Mouse (Mus musculus): ENCODE results near the gene Fzd7. TPM values are rescaled to one million over a fixed set of nuclear protein-coding genes. Genes with fewer than 3 reads are reported as not detected.

The Fzd7 gene
- total and polyA plus RNA-seq, 2 experiments: 4.5 to 11.7 TPM

- Histone ChIP-seq H3K4me3 (ENCODE audit: insufficient read depth, low read depth, low read length) (peak overlapping the region; percentile 25), H3K27me3 (ENCODE audit: control insufficient read depth, insufficient read depth, low read length) (no peaks in the 10 kb centered on the region), H3K27ac (replicated peaks; ENCODE audit: insufficient read depth, low read depth, low read length) (peak overlapping the region; percentile 55), H3K36me3 (ENCODE audit: control insufficient read depth, insufficient read depth, low read length) (no peaks in the 10 kb centered on the region), H3K4me1 (ENCODE audit: control insufficient read depth, insufficient read depth, low read length) (peaks cover 9% of the 10 kb centered on the region), H3K9ac (ENCODE audit: low read depth, low read length) (peak overlapping the region; percentile 93), H3K79me2 (ENCODE audit: control insufficient read depth, insufficient read depth, low read length) (peaks cover 26% of the 10 kb centered on the region)
- no peak for TF ChIP-seq CTCF (IDR thresholded peaks at IDR 0.05; ENCODE audit: low read depth, low read length)
- TF ChIP-seq POLR2A (IDR thresholded peaks at IDR 0.05; ENCODE audit: extremely low read depth, insufficient read depth, low read length): no peak
- 20% methylated on average over 16 of the region's 16 CpGs for WGBS
- peak; percentile 57 for DNase-seq (ENCODE audit: extremely low read depth, low read depth, low spot score)
These were observed 2.9 kb downstream of the Fzd7 start for GRCm38 (mm10) chr1:59484791-59485785.

DNA sequence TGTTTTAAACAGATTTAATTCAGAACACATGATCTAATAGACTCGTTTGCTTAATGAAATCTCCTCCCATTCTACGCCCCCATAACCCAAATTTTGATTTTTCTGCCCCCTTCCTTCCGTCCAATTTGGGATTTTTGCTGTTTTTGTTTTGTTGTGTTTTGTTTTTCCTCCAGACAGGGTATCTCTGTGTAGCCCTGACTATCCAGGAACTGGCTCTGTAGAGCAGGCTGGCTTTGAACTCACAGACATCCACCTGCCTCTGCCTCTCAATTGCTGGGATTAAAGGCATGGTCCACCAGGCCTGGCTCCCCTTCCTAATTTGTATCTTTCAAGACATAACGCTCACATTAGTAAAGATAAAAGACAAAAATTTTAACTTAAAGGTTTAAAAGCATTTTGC lies 3.6 kb downstream of the Fzd7 start:
- Histone ChIP-seq H3K4me3 (ENCODE audit: insufficient read depth, low read depth, low read length) (peak overlapping the region; percentile 25; the same call in 1 of the 2 replicates), H3K9ac (ENCODE audit: low read depth, low read length) (peak overlapping the region; percentile 16), H3K36me3 (ENCODE audit: control insufficient read depth, insufficient read depth, low read length) (no peaks in the 10 kb centered on the region), H3K27ac (replicated peaks; ENCODE audit: insufficient read depth, low read depth, low read length) (peak overlapping the region; percentile 58), H3K27me3 (ENCODE audit: control insufficient read depth, insufficient read depth, low read length) (no peaks in the 10 kb centered on the region), H3K79me2 (ENCODE audit: control insufficient read depth, insufficient read depth, low read length) (peaks cover 26% of the 10 kb centered on the region), H3K4me1 (ENCODE audit: control insufficient read depth, insufficient read depth, low read length) (peaks cover 11% of the 10 kb centered on the region)
- no peak for DNase-seq (ENCODE audit: extremely low read depth, low read depth, low spot score)
- TF ChIP-seq POLR2A (IDR thresholded peaks at IDR 0.05; ENCODE audit: extremely low read depth, insufficient read depth, low read length) (no peak), CTCF (IDR thresholded peaks at IDR 0.05; ENCODE audit: low read depth, low read length) (no peak)
- 48% methylated on average over 4 of the region's 4 CpGs for WGBS

- peak overlapping the region; percentile 84 for H3K27ac ChIP-seq (replicated peaks; ENCODE audit: insufficient read depth, low read depth, low read length)
- peaks cover 17% of the 10 kb centered on the region for H3K4me1 ChIP-seq (ENCODE audit: control insufficient read depth, insufficient read depth, low read length)
- peak; percentile 64 for DNase-seq (ENCODE audit: extremely low read depth, low read depth, low spot score)
- peak overlapping the region; percentile 21; the same call in 1 of the 2 replicates for H3K4me3 ChIP-seq (ENCODE audit: insufficient read depth, low read depth, low read length)
- no peak for TF ChIP-seq CTCF (IDR thresholded peaks at IDR 0.05; ENCODE audit: low read depth, low read length)
- no peak for TF ChIP-seq POLR2A (IDR thresholded peaks at IDR 0.05; ENCODE audit: extremely low read depth, insufficient read depth, low read length)
- H3K79me2 ChIP-seq (ENCODE audit: control insufficient read depth, insufficient read depth, low read length): peaks cover 20% of the 10 kb centered on the region
- H3K9ac ChIP-seq (ENCODE audit: low read depth, low read length): peak overlapping the region; percentile 68
- H3K36me3 ChIP-seq (ENCODE audit: control insufficient read depth, insufficient read depth, low read length): no peaks in the 10 kb centered on the region
- no peaks in the 10 kb centered on the region for H3K27me3 ChIP-seq (ENCODE audit: control insufficient read depth, insufficient read depth, low read length)
- 11% methylated on average over 10 of the region's 10 CpGs for WGBS
These were observed 5.4 kb downstream of the Fzd7 start for GRCm38 (mm10) chr1:59487651-59488051.

DNA sequence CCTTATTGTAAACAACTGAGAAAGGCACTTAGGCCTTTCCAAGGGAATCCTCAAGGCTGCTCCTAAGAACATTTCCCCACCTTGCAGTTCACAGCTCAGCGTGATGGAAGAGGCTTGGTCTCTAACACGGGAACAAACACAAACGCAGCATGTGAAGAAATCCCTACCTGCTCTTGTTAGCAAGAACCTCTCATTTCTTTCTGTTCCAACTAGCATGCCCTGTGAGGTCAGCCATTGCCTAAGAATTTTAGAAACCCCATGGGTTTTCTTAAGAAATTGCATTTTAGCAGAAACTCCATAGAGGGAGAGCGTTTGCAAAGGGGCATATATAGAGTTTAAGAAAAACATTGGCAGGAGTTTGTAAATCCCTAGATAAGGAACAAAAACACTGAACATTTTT lies 6.3 kb downstream of the Fzd7 start:
- H3K9ac ChIP-seq (ENCODE audit: low read depth, low read length): no peak overlapping the region
- peaks cover 17% of the 10 kb centered on the region for H3K4me1 ChIP-seq (ENCODE audit: control insufficient read depth, insufficient read depth, low read length)
- no peaks in the 10 kb centered on the region for H3K36me3 ChIP-seq (ENCODE audit: control insufficient read depth, insufficient read depth, low read length)
- H3K27me3 ChIP-seq (ENCODE audit: control insufficient read depth, insufficient read depth, low read length): no peaks in the 10 kb centered on the region
- 37% methylated on average over 4 of the region's 4 CpGs for WGBS
- H3K4me3 ChIP-seq (ENCODE audit: insufficient read depth, low read depth, low read length): no peak overlapping the region
- TF ChIP-seq POLR2A (IDR thresholded peaks at IDR 0.05; ENCODE audit: extremely low read depth, insufficient read depth, low read length) (no peak), CTCF (IDR thresholded peaks at IDR 0.05; ENCODE audit: low read depth, low read length) (no peak)
- no peak overlapping the region for H3K27ac ChIP-seq (replicated peaks; ENCODE audit: insufficient read depth, low read depth, low read length)
- peak; percentile 42 for DNase-seq (ENCODE audit: extremely low read depth, low read depth, low spot score)
- peaks cover 12% of the 10 kb centered on the region for H3K79me2 ChIP-seq (ENCODE audit: control insufficient read depth, insufficient read depth, low read length)

- no peak for TF ChIP-seq CTCF (IDR thresholded peaks at IDR 0.05; ENCODE audit: low read depth, low read length)
- no peak for TF ChIP-seq POLR2A (IDR thresholded peaks at IDR 0.05; ENCODE audit: extremely low read depth, insufficient read depth, low read length)
- Histone ChIP-seq H3K4me1 (ENCODE audit: control insufficient read depth, insufficient read depth, low read length) (peaks cover 15% of the 10 kb centered on the region), H3K27me3 (ENCODE audit: control insufficient read depth, insufficient read depth, low read length) (no peaks in the 10 kb centered on the region), H3K36me3 (ENCODE audit: control insufficient read depth, insufficient read depth, low read length) (no peaks in the 10 kb centered on the region), H3K27ac (replicated peaks; ENCODE audit: insufficient read depth, low read depth, low read length) (no peak overlapping the region), H3K4me3 (ENCODE audit: insufficient read depth, low read depth, low read length) (no peak overlapping the region), H3K9ac (ENCODE audit: low read depth, low read length) (no peak overlapping the region), H3K79me2 (ENCODE audit: control insufficient read depth, insufficient read depth, low read length) (peaks cover 9% of the 10 kb centered on the region; the same call in 1 of the 2 replicates)
- 88% methylated on average over 4 of the region's 4 CpGs for WGBS
- DNase-seq (ENCODE audit: extremely low read depth, low read depth, low spot score): no peak
These were observed 6.8 kb downstream of the Fzd7 start for GRCm38 (mm10) chr1:59488991-59489390.

Data from liver, adult 2 months (tissue).